Comparison of ENCODE assay signal across 25 mouse cellular contexts in the genomic region with DNA sequence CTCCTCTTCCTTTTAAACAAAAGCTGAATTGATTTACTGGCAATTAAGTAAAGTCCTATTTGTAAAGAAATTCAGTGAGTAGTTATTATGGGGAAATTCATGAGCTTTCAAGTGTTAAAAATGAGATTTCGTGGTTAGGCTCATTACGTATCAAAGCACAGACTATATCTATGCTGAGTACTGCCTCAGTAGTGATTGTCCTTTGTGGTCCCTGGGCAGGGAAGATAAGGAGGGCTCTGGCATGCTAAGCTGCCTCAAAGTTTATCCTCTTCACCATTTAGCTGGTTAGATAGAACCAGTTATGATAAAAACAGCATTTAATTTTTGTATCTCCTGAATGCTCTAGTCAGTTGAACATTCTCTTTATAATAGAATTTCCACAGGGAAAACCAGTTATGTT. TPM values are rescaled to one million over a fixed set of nuclear protein-coding genes. Genes with fewer than 3 reads are reported as not detected.
"Had no signal": no experiment of that assay in that cellular context is flagged by ENCODE, and none has a peak within 500 bp of the region (broad histone marks: within the 10 kb centered on the region; RNA-seq: fewer than 3 reads in every experiment).

No protein-coding gene starts in this region.

- H3K4me3 ChIP-seq: layer of hippocampus, adult 2 months; limb, embryonic 10.5 days; limb, embryonic 13.5 days; liver, embryonic 12.5 days; liver, embryonic 15.5 days; lung, embryonic 15.5 days; midbrain, embryonic 12.5 days; midbrain, embryonic 15.5 days; myocyte; neural tube, embryonic 13.5 days; stomach, embryonic 15.5 days had no signal

- DNase-seq: kidney, adult 11 months; kidney, postnatal 25 days; layer of hippocampus, adult 9-11 months; liver; lung, adult 18-20 months; lung, postnatal 10 days; lung, postnatal 36 days; retina, postnatal 1 day; right cerebral cortex, postnatal 25 days; spleen, adult 18-20 months; thymus, adult 18-20 months; thymus, postnatal 36 days had no signal

- H3K36me3 ChIP-seq: limb, embryonic 10.5 days; limb, embryonic 13.5 days; liver, embryonic 12.5 days; liver, embryonic 15.5 days; lung, embryonic 15.5 days; midbrain, embryonic 12.5 days; midbrain, embryonic 15.5 days; neural tube, embryonic 13.5 days; stomach, embryonic 15.5 days had no signal

- H3K27me3 ChIP-seq: limb, embryonic 13.5 days; liver, embryonic 12.5 days; liver, embryonic 15.5 days; lung, embryonic 15.5 days; midbrain, embryonic 12.5 days; midbrain, embryonic 15.5 days; neural tube, embryonic 13.5 days; stomach, embryonic 15.5 days had no signal

- ATAC-seq: liver, embryonic 12.5 days; midbrain, embryonic 15.5 days had no signal

- H3K27ac ChIP-seq: kidney, postnatal 0 days; layer of hippocampus, adult 2 months; limb, embryonic 10.5 days; limb, embryonic 13.5 days; liver, embryonic 12.5 days; liver, embryonic 15.5 days; lung, embryonic 15.5 days; midbrain, embryonic 12.5 days; midbrain, embryonic 15.5 days; neural tube, embryonic 13.5 days; stomach, embryonic 15.5 days had no signal

- H3K4me1 ChIP-seq: limb, embryonic 10.5 days; limb, embryonic 13.5 days; liver, embryonic 12.5 days; liver, embryonic 15.5 days; lung, embryonic 15.5 days; midbrain, embryonic 12.5 days; midbrain, embryonic 15.5 days; neural tube, embryonic 13.5 days; stomach, embryonic 15.5 days had no signal

- H3K9ac ChIP-seq: limb, embryonic 13.5 days; liver, embryonic 12.5 days; liver, embryonic 15.5 days; lung, embryonic 15.5 days; midbrain, embryonic 12.5 days; midbrain, embryonic 15.5 days; neural tube, embryonic 13.5 days; stomach, embryonic 15.5 days had no signal

- H3K9me3 ChIP-seq: limb, embryonic 10.5 days; limb, embryonic 13.5 days; liver, embryonic 12.5 days; liver, embryonic 15.5 days; lung, embryonic 15.5 days; midbrain, embryonic 12.5 days; midbrain, embryonic 15.5 days; neural tube, embryonic 13.5 days; stomach, embryonic 15.5 days had no signal

- H3K4me2 ChIP-seq: limb, embryonic 13.5 days; liver, embryonic 12.5 days; liver, embryonic 15.5 days; lung, embryonic 15.5 days; midbrain, embryonic 12.5 days; midbrain, embryonic 15.5 days; neural tube, embryonic 13.5 days; stomach, embryonic 15.5 days had no signal

RNA-seq across cellular contexts. Expression of a gene that starts 14.2 kb away (rescaled TPM):
- total RNA-seq: monocyte, adult 5-6 weeks had no signal
